Mouse (Mus musculus) urinary bladder, postnatal 25 days (tissue): ENCODE results near the gene Olfr1049.
"Not testable (repeated sequence)": the region's sequence is repeated elsewhere in the genome, so short reads cannot be mapped to it uniquely, and the experiment has no call there.

ENCODE experiments used
- DNase-seq: peaks from one replicate; pipeline ENCODE4 v3.0.0; 2022; ENCODE audit warnings: low spot score

Gene Olfr1049

GRCm38 (mm10) chr2:86258228-86258627, at the start of gene Olfr1049:
Olfr1049 (minus strand) TSS chr2:86258328.
- not testable (repeated sequence) for DNase-seq

DNA sequence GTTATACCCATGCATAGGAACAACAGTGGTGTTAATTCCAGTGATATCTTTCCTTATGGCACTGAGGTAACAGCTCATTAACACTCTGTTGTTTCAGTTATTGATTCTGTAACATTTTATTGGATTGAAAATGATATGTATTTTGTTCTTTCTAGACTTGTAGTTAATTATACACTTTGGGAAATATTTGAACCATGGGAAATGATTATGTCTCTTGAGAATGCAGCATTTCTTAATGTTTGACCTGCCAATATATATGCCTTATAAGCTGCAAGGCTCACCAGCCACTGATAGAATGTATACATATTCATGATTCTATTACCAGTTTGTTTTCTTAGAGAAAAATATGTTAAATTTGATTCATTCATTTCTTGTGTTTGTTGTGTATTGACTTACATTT, 34.0 kb upstream of the Olfr1049 start, which contains the start of gene Olfr1052:
Olfr1052 (plus strand) TSS at position 301 of the 400 bp plus-strand sequence.
- no peak for DNase-seq

GRCm38 (mm10) chr2:86278988-86279387, 20.9 kb upstream of the Olfr1049 start, which contains the start of gene Olfr1051:
Olfr1051 (minus strand) TSS chr2:86279088.
- DNase-seq: not testable (repeated sequence)

GRCm38 (mm10) chr2:86240189-86240588, 17.9 kb downstream of the Olfr1049 start, which contains the start of gene Olfr1048:
Olfr1048 (minus strand) TSS chr2:86240289.
- DNase-seq: no peak

DNA sequence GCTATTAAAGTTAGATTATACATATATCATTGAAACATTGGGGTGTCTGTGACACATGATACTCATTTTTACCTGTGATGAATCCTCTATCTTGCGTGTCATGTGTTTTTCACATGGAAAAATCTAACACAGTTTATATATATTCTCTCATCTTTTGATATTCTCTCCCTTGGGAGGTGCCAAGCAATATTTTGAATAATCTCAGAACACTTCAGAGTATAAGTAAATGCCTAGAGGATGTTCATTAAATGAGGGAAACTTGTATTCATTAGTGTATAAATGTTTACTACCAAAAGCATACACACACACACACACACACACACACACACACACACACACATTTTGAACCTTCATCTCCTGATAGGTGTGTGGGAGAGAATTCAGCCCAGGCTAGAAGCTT, 26.8 kb downstream of the Olfr1049 start, which contains the start of gene Olfr1047:
Olfr1047 (minus strand) TSS at position 101 of the 400 bp plus-strand sequence.
- no peak for DNase-seq

DNA sequence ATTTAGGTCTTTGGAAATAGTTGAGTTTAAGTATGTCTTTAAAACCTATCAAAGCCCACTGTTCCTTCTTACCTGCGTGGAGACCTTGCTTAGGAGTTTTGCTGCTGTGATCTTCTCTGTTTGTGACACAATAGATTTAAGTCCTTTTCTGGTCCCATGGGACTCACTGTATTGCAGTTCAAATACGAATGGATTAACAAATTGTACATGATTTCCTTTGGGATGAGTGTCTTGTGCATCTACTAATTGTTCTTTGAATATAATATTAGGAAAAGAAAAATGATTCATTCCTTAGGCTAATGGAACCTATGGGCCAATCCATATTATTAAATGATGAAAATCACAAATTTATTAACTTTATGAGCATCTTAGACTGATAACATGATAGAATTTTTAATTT, 38.9 kb downstream of the Olfr1049 start, which contains the start of gene Olfr1046:
Olfr1046 (minus strand) TSS at position 101 of the 400 bp plus-strand sequence.
- DNase-seq: no peak
